Mouse (Mus musculus) lung, embryonic 15.5 days (tissue): Measurements from ENCODE around the gene Arrb1. TPM values are rescaled to one million over a fixed set of nuclear protein-coding genes. Genes with fewer than 3 reads are reported as not detected.
A peak's percentile ranks its signal among the peaks of the same experiment; 100 is the strongest.

ENCODE experiments used
- ATAC-seq: fragments of 200-750 bp; cut with Nextera tagmentation; 2 replicates; pipeline ENCODE4 v1.8.0; 2017; ENCODE audit warnings: moderate number of reproducible peaks, borderline replicate concordance; ENCODE audit not compliant: low FRiP score, low TSS enrichment; ENCODE audit errors: extremely low read depth
- H3K27ac ChIP-seq: fragments of 300-500 bp; sonication (generic); 2 replicates; pipeline ENCODE4 v1.5.1; 2015; ENCODE audit warnings: moderate library complexity, mild to moderate bottlenecking, inconsistent platforms
- H3K27me3 ChIP-seq: fragments of 300-500 bp; sonication (generic); 2 replicates; pipeline ENCODE4 v1.6.1; 2015; ENCODE audit warnings: inconsistent platforms
- H3K36me3 ChIP-seq: fragments of 300-500 bp; sonication (generic); 2 replicates; pipeline ENCODE4 v1.6.1; 2015; ENCODE audit warnings: inconsistent platforms
- H3K4me1 ChIP-seq: fragments of 300-500 bp; sonication (generic); 2 replicates; pipeline ENCODE4 v1.6.1; 2015; ENCODE audit warnings: inconsistent platforms
- H3K4me2 ChIP-seq: fragments of 300-500 bp; sonication (generic); 2 replicates; pipeline ENCODE4 v1.6.1; 2015; ENCODE audit warnings: inconsistent platforms, mild to moderate bottlenecking, moderate library complexity
- H3K4me3 ChIP-seq: fragments of 300-500 bp; sonication (generic); 2 replicates; pipeline ENCODE4 v1.5.1; 2015; ENCODE audit warnings: mild to moderate bottlenecking, inconsistent platforms
- H3K9ac ChIP-seq: fragments of 300-500 bp; sonication (generic); 2 replicates; pipeline ENCODE4 v1.6.1; 2015; ENCODE audit warnings: inconsistent platforms
- H3K9me3 ChIP-seq: fragments of 300-500 bp; sonication (generic); 2 replicates; pipeline ENCODE4 v1.6.1; 2016; ENCODE audit warnings: inconsistent platforms
- WGBS: fragments of 180-500 bp; shearing (Covaris S2); methylation state at CpG from one replicate; pipeline ENCODE4 v1.1.7; 2015; 5-methylcytosine and 5-hydroxymethylcytosine counted together
- polyA plus RNA-seq: library from polyadenylated mRNA; unstranded; fragments of >200 nt; fragmentation: Nextera tagmentation; extraction: Ambion mirVana; gene quantifications from 2 replicates; pipeline ENCODE4 v1.2.1, GENCODE M21; 2015

Arrb1 gene
- polyA plus RNA-seq, 1 experiment from 2014 or later, result 16.1 TPM

- Histone ChIP-seq H3K4me3 (no peak overlapping the region), H3K36me3 (no peaks in the 10 kb centered on the region), H3K9me3 (no peaks in the 10 kb centered on the region), H3K27ac (no peak overlapping the region; the same call in 1 of the 2 replicates), H3K4me1 (peaks cover 65% of the 10 kb centered on the region), H3K9ac (no peak overlapping the region), H3K4me2 (peak overlapping the region; percentile 94; the same call in 1 of the 2 replicates), H3K27me3 (no peaks in the 10 kb centered on the region)
- WGBS, result 74% methylated on average over 4 of the region's 4 CpGs
- no peak for ATAC-seq
These were observed 3.2 kb downstream of the Arrb1 start for GRCm38 (mm10) chr7:99538421-99538820.

- H3K4me2 ChIP-seq, result peak overlapping the region; percentile 44
- H3K9me3 ChIP-seq, result no peaks in the 10 kb centered on the region
- H3K27ac ChIP-seq, result peak overlapping the region; percentile 58
- H3K4me1 ChIP-seq, result peaks cover 66% of the 10 kb centered on the region
- no peaks in the 10 kb centered on the region for H3K36me3 ChIP-seq
- H3K4me3 ChIP-seq, result peak overlapping the region; percentile 12; the same call in 1 of the 2 replicates
- H3K27me3 ChIP-seq, result no peaks in the 10 kb centered on the region
- no peak overlapping the region for H3K9ac ChIP-seq
- 24% methylated on average over 8 of the region's 8 CpGs for WGBS
- ATAC-seq, result no peak
These were observed 4.1 kb downstream of the Arrb1 start for GRCm38 (mm10) chr7:99539201-99539891.

DNA sequence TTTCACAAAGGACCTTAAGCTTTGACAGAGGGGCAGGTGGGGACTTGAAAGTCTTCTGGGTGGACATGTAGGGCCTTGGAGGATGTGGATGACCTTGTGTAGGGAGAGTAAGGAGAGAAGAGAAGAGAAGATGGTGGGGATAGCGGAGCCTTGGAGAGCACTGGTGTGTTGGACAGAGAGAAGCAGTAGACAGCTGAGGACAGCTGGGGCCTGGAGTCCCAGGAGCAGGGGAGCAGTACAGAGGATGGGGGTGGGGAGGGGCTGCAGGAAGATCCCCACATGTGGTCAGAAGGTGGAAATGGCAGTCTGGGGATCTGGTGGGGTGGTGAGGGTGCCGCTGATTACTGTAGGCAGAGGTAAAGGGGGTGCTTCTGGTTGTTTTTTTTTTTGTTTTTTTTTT lies 4.8 kb downstream of the Arrb1 start:
- Histone ChIP-seq H3K9ac (no peak overlapping the region), H3K4me1 (peaks cover 67% of the 10 kb centered on the region), H3K4me3 (no peak overlapping the region), H3K27me3 (no peaks in the 10 kb centered on the region), H3K36me3 (no peaks in the 10 kb centered on the region), H3K9me3 (no peaks in the 10 kb centered on the region), H3K4me2 (peak overlapping the region; percentile 44), H3K27ac (peak overlapping the region; percentile 58)
- no peak for ATAC-seq
- 54% methylated on average over 2 of the region's 2 CpGs for WGBS

DNA sequence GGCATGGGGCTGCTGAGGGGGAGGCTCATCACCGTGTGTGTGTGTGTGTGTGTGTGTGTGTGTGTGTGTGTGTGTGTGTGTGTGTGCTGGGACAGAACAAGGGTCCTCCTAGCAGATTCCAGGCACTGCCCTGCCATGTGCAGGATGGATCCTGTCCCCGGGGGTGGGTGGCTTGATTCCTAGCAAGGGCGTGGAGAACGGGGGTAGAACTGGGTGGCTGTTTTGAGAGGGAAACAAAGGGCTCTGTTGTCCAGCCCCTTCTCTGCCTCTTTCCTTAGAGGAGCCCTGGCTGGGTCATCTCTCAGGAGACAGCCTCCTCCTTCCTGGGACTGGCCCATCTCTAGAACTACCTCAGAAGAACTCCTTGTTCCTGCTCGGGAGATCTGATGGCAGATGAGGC lies 5.9 kb downstream of the Arrb1 start:
- Histone ChIP-seq H3K9ac (no peak overlapping the region), H3K4me2 (no peak overlapping the region), H3K9me3 (no peaks in the 10 kb centered on the region), H3K27me3 (no peaks in the 10 kb centered on the region), H3K4me1 (peaks cover 74% of the 10 kb centered on the region), H3K4me3 (no peak overlapping the region), H3K27ac (no peak overlapping the region), H3K36me3 (no peaks in the 10 kb centered on the region)
- WGBS, result 35% methylated on average over 5 of the region's 5 CpGs
- ATAC-seq, result no peak

DNA sequence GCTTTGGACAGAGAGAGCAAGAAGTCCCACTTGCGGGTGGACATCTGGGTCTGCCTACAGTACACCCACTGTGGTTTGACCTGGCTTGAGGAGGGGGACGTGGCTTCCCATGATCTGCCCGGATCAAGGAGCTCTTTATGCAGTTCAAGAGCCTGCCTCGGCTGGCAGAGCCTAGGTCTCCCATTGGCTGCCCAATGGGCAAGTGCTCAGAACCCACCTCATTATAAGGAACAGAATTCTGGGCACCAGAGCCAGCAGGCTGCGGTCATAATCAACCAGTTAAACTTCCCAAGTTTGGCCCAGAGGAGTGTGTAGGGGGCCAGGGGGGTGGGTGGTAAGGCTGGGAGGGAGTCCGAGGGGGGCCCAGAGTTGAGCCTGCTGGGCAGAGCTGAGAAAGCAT lies 9.0 kb downstream of the Arrb1 start:
- Histone ChIP-seq H3K27ac (peak overlapping the region; percentile 95; the same call in 1 of the 2 replicates), H3K4me1 (peaks cover 68% of the 10 kb centered on the region), H3K36me3 (no peaks in the 10 kb centered on the region), H3K4me3 (no peak overlapping the region), H3K27me3 (no peaks in the 10 kb centered on the region), H3K9me3 (no peaks in the 10 kb centered on the region), H3K9ac (no peak overlapping the region), H3K4me2 (no peak overlapping the region)
- WGBS, result 55% methylated on average over 6 of the region's 6 CpGs
- ATAC-seq, result no peak

DNA sequence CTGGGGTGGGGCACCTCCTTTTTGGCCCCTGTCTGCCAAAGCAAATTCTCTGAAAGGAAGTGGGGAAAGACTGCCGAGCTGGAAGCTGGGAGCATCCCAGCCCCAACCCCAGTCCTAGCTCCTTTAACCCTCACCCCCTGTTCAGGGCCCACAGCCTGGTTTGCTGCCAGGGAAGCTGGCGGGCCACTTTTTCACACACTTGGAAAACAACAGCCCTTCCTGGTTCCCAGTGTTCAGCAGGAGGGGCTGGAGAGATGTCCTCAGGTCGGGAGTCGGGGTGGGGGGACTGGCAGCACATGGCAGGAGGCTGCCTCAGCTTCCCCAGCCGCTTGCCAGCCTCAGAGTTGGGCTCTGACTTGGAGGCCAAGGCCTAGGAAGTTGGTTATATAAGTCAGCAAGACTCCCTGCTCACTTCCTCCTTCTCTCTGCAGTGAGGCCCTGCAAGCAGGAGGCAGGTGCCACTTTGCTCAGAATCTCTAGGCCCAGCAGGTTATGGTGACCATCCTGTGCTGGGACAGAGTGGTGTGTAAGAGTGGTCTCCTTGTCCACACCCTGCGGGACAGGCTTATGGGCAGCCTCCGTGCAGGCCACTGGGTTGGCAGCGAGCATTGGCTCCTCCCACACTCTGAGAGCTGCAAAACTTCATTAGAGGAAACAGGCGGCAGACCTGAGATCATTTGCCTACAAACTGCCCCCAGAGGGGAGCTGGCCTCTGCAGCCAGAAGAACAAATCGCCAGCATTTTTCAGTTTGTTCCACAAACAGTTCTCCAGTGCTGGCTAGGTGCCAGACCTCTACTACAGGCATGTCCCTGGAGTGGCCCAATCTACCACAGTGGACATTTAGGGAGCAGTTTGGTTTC lies 10.8 kb downstream of the Arrb1 start:
- Histone ChIP-seq H3K4me3 (no peak overlapping the region), H3K4me1 (peaks cover 50% of the 10 kb centered on the region), H3K9me3 (no peaks in the 10 kb centered on the region), H3K4me2 (peak overlapping the region; percentile 12), H3K27me3 (no peaks in the 10 kb centered on the region), H3K36me3 (no peaks in the 10 kb centered on the region), H3K27ac (peak overlapping the region; percentile 95), H3K9ac (0 out of 2 replicates have a peak overlapping the region, but pooled peaks have one; percentile 14)
- WGBS, result 11% methylated on average over 10 of the region's 10 CpGs
- peak; percentile 70 for ATAC-seq

DNA sequence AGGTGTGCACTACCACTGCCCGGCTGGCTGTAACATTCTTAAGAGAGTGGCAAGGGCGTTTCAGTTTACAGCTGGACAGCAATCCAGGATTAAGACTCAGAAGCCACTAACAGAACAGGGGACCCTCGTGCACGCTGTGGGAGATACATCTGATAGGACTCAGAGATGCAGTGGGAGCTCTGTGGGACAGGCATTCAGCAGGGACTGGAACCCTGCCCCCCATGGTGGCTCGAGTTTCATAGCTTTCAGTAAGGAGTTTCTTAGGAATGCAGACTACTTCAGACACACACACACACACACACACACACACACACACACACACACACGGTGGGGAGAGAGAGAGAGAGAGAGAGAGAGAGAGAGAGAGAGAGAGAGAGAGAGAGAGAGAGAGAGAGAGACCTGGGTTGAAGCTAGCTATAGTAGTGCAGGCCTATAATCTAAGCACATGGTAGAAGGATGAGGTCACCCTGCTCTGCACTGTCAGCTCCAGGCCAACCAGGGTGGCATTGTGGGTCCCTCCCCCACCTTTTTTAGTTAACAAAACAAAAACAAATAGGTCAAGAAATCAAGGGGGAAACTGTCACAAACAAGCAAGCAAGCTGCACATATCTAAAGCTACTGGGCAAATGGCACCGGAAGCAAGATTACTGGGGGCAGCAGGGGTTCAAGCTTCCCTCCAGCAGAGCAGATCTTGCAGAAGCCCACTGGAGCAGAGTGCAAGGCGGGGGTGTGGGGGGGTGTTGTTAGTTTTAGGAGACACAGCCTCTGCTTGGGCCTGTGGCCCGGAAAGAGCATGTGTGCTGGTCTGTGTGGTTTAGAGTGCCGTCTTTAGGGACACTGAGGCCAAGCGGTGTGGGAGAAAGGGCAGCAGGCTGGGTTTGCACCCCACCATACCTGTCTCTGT lies 12.6 kb downstream of the Arrb1 start:
- Histone ChIP-seq H3K27ac (peak overlapping the region; percentile 95), H3K27me3 (no peaks in the 10 kb centered on the region), H3K9ac (no peak overlapping the region), H3K4me3 (no peak overlapping the region), H3K36me3 (peaks cover 6% of the 10 kb centered on the region; the same call in 1 of the 2 replicates), H3K9me3 (no peaks in the 10 kb centered on the region), H3K4me1 (peaks cover 58% of the 10 kb centered on the region), H3K4me2 (no peak overlapping the region)
- peak; percentile 25; the same call in 1 of the 2 replicates for ATAC-seq
- 31% methylated on average over 10 of the region's 11 CpGs for WGBS

DNA sequence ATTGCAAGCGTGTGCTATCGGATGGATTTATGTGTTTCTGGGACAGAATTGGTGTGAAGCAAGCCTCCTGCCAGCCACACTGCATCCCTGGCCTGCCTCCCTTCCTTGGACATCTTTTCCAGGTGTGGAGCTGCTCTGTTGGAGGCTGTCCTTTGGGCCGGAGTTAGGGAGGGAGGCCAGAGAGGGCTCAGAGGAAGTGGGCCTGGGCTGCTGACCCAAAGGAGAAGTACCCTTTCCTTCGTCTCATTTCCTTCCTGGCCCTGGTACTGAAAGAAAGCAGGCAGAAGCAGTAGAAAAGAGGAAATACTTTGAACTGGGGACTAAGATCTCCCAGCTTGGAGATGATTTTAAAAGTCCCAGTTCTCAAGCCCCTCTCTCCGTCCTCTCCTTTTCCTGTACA lies 14.4 kb downstream of the Arrb1 start:
- Histone ChIP-seq H3K9ac (no peak overlapping the region), H3K4me1 (peaks cover 71% of the 10 kb centered on the region), H3K4me3 (no peak overlapping the region), H3K27ac (no peak overlapping the region), H3K27me3 (no peaks in the 10 kb centered on the region), H3K36me3 (peaks cover 6% of the 10 kb centered on the region; the same call in 1 of the 2 replicates), H3K9me3 (no peaks in the 10 kb centered on the region), H3K4me2 (no peak overlapping the region)
- ATAC-seq, result no peak
- WGBS, result 82% methylated on average over 5 of the region's 5 CpGs

DNA sequence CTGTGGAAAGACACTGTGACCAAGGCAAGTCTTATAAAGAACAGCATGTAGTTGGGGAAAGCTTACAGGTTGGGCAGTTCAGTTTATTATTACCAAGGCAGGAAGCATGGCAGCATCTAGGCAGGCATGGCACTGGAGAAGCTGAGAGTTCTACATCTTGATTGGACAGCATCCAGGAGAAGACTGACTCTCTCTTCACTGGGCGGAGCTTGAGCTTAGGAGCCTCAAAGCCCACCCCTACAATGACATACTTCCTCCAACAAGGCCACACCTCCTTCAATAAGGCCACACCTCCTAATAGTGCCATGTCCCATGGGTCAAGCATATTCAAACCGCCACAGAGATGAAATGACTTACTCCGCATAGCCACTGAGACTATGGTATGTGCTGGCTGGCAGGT lies 16.4 kb downstream of the Arrb1 start:
- Histone ChIP-seq H3K4me2 (no peak overlapping the region), H3K9ac (no peak overlapping the region), H3K27me3 (no peaks in the 10 kb centered on the region), H3K4me1 (peaks cover 62% of the 10 kb centered on the region), H3K27ac (peak overlapping the region; percentile 71; the same call in 1 of the 2 replicates), H3K36me3 (peaks cover 6% of the 10 kb centered on the region; the same call in 1 of the 2 replicates), H3K9me3 (no peaks in the 10 kb centered on the region), H3K4me3 (no peak overlapping the region)
- ATAC-seq, result no peak
- WGBS, result 97% methylated on average over 3 of the region's 3 CpGs

GRCm38 (mm10) chr7:99553222-99553884 lies 18.1 kb downstream of the Arrb1 start:
- Histone ChIP-seq H3K9me3 (no peaks in the 10 kb centered on the region), H3K9ac (no peak overlapping the region), H3K4me1 (peaks cover 48% of the 10 kb centered on the region), H3K36me3 (peaks cover 6% of the 10 kb centered on the region; the same call in 1 of the 2 replicates), H3K27me3 (no peaks in the 10 kb centered on the region), H3K27ac (peak overlapping the region; percentile 92), H3K4me2 (no peak overlapping the region), H3K4me3 (no peak overlapping the region)
- 16% methylated on average over 9 of the region's 9 CpGs for WGBS
- ATAC-seq, result peak; percentile 37

GRCm38 (mm10) chr7:99553885-99554269 lies 18.6 kb downstream of the Arrb1 start:
- Histone ChIP-seq H3K4me3 (no peak overlapping the region), H3K27ac (peak overlapping the region; percentile 92), H3K9ac (no peak overlapping the region), H3K4me1 (peaks cover 44% of the 10 kb centered on the region), H3K9me3 (no peaks in the 10 kb centered on the region), H3K4me2 (no peak overlapping the region), H3K36me3 (peaks cover 6% of the 10 kb centered on the region; the same call in 1 of the 2 replicates), H3K27me3 (no peaks in the 10 kb centered on the region)
- WGBS, result 10% methylated on average over 4 of the region's 4 CpGs
- peak; percentile 77 for ATAC-seq
